Mouse (Mus musculus): Measurements from ENCODE around the gene Ddx43. TPM values are rescaled to one million over a fixed set of nuclear protein-coding genes. Genes with fewer than 3 reads are reported as not detected.
"Not testable (repeated sequence)": the region's sequence is repeated elsewhere in the genome, so short reads cannot be mapped to it uniquely, and the experiment has no call there.

The Ddx43 gene
- polyA plus RNA-seq, 1 experiment = not detected

GRCm38 (mm10) chr9:78360484-78360872 lies 35.1 kb upstream of the Ddx43 start:
- H3K27me3 ChIP-seq (ENCODE audit: control insufficient read depth, insufficient read depth, insufficient read length) = no peaks in the 10 kb centered on the region
- no peaks in the 10 kb centered on the region for H3K36me3 ChIP-seq (ENCODE audit: control insufficient read depth, insufficient read depth)
- no peak overlapping the region for H3K4me2 ChIP-seq (ENCODE audit: low read depth)
- H3ac ChIP-seq (ENCODE audit: control insufficient read depth, insufficient read length) = no peak overlapping the region
- no peak overlapping the region for H3K4me3 ChIP-seq
- H3K79me2 ChIP-seq (ENCODE audit: control insufficient read depth, insufficient read depth) = no peaks in the 10 kb centered on the region
- no peak for TF ChIP-seq MYOG (IDR thresholded peaks at IDR 0.05; ENCODE audit: control insufficient read depth in 1 of 3, insufficient read depth in 1 of 3, insufficient read length in 2 of 3, low read depth in 2 of 3)
- TF ChIP-seq POLR2AphosphoS2 (IDR thresholded peaks at IDR 0.05; ENCODE audit: insufficient read length, low read depth) = no peak
- TF ChIP-seq POLR2A (IDR thresholded peaks at IDR 0.05; ENCODE audit: insufficient read length, low read depth) = no peak
- TF ChIP-seq SRF (IDR thresholded peaks at IDR 0.05; ENCODE audit: control insufficient read depth, insufficient read length, low read depth) = no peak
- TF ChIP-seq MAX (IDR thresholded peaks at IDR 0.05; ENCODE audit: low read depth) = no peak
- no peak for TF ChIP-seq TCF3 (IDR thresholded peaks at IDR 0.05; ENCODE audit: insufficient read length, low read depth)
- TF ChIP-seq MYOD1 (IDR thresholded peaks at IDR 0.05; ENCODE audit: control insufficient read depth in 1 of 3, insufficient read length in 2 of 3, low read depth in 2 of 3) = no peak
- TF ChIP-seq E2F4 (IDR thresholded peaks at IDR 0.05; ENCODE audit: insufficient read depth) = no peak
- TF ChIP-seq REST (IDR thresholded peaks at IDR 0.05; ENCODE audit: insufficient read depth, insufficient read length) = no peak
- no peak for TF ChIP-seq CEBPB (IDR thresholded peaks at IDR 0.05; ENCODE audit: insufficient read depth, poor library complexity, severe bottlenecking)
- no peak for TF ChIP-seq TCF12 (IDR thresholded peaks at IDR 0.05; ENCODE audit: insufficient read depth, poor library complexity, severe bottlenecking)

GRCm38 (mm10) chr9:78363374-78363773 lies 32.2 kb upstream of the Ddx43 start:
- Histone ChIP-seq H3K36me3 (ENCODE audit: control insufficient read depth, insufficient read depth) (no peaks in the 10 kb centered on the region), H3ac (ENCODE audit: control insufficient read depth, insufficient read length) (no peak overlapping the region), H3K79me2 (ENCODE audit: control insufficient read depth, insufficient read depth) (no peaks in the 10 kb centered on the region), H3K4me3 (no peak overlapping the region), H3K27me3 (ENCODE audit: control insufficient read depth, insufficient read depth, insufficient read length) (no peaks in the 10 kb centered on the region), H3K4me2 (ENCODE audit: low read depth) (no peak overlapping the region)
- TF ChIP-seq MAX (IDR thresholded peaks at IDR 0.05; ENCODE audit: low read depth) (no peak), E2F4 (IDR thresholded peaks at IDR 0.05; ENCODE audit: insufficient read depth) (no peak), USF1 (IDR thresholded peaks at IDR 0.05; ENCODE audit: low read depth) (no peak), CEBPB (IDR thresholded peaks at IDR 0.05; ENCODE audit: insufficient read depth, poor library complexity, severe bottlenecking) (no peak), SRF (IDR thresholded peaks at IDR 0.05; ENCODE audit: control insufficient read depth, insufficient read length, low read depth) (no peak), POLR2AphosphoS2 (IDR thresholded peaks at IDR 0.05; ENCODE audit: insufficient read length, low read depth) (no peak), MYOD1 (IDR thresholded peaks at IDR 0.05; ENCODE audit: control insufficient read depth in 1 of 3, insufficient read length in 2 of 3, low read depth in 2 of 3) (no peak), REST (IDR thresholded peaks at IDR 0.05; ENCODE audit: insufficient read depth, insufficient read length) (no peak), POLR2A (IDR thresholded peaks at IDR 0.05; ENCODE audit: insufficient read length, low read depth) (no peak), TCF12 (IDR thresholded peaks at IDR 0.05; ENCODE audit: insufficient read depth, poor library complexity, severe bottlenecking) (no peak), MYOG (IDR thresholded peaks at IDR 0.05; ENCODE audit: control insufficient read depth in 1 of 3, insufficient read depth in 1 of 3, insufficient read length in 2 of 3, low read depth in 2 of 3) (no peak), TCF3 (IDR thresholded peaks at IDR 0.05; ENCODE audit: insufficient read length, low read depth) (no peak)

- Histone ChIP-seq H3K4me2 (ENCODE audit: low read depth) (no peak overlapping the region), H3K27me3 (ENCODE audit: control insufficient read depth, insufficient read depth, insufficient read length) (no peaks in the 10 kb centered on the region), H3ac (ENCODE audit: control insufficient read depth, insufficient read length) (no peak overlapping the region), H3K4me3 (no peak overlapping the region), H3K79me2 (ENCODE audit: control insufficient read depth, insufficient read depth) (no peaks in the 10 kb centered on the region), H3K36me3 (ENCODE audit: control insufficient read depth, insufficient read depth) (no peaks in the 10 kb centered on the region)
- TF ChIP-seq E2F4 (IDR thresholded peaks at IDR 0.05; ENCODE audit: insufficient read depth) (no peak), CEBPB (IDR thresholded peaks at IDR 0.05; ENCODE audit: insufficient read depth, poor library complexity, severe bottlenecking) (no peak), POLR2A (IDR thresholded peaks at IDR 0.05; ENCODE audit: insufficient read length, low read depth) (no peak), POLR2AphosphoS2 (IDR thresholded peaks at IDR 0.05; ENCODE audit: insufficient read length, low read depth) (no peak)
Measured at GRCm38 (mm10) chr9:78364701-78365100, 30.9 kb upstream of the Ddx43 start.

- Histone ChIP-seq H3K27me3 (ENCODE audit: control insufficient read depth, insufficient read depth, insufficient read length) (no peaks in the 10 kb centered on the region), H3ac (ENCODE audit: control insufficient read depth, insufficient read length) (no peak overlapping the region), H3K36me3 (ENCODE audit: control insufficient read depth, insufficient read depth) (no peaks in the 10 kb centered on the region), H3K4me2 (ENCODE audit: low read depth) (no peak overlapping the region), H3K4me3 (no peak overlapping the region), H3K79me2 (ENCODE audit: control insufficient read depth, insufficient read depth) (no peaks in the 10 kb centered on the region)
- TF ChIP-seq MAX (IDR thresholded peaks at IDR 0.05; ENCODE audit: low read depth) (no peak), TCF12 (IDR thresholded peaks at IDR 0.05; ENCODE audit: insufficient read depth, poor library complexity, severe bottlenecking) (no peak), SRF (IDR thresholded peaks at IDR 0.05; ENCODE audit: control insufficient read depth, insufficient read length, low read depth) (no peak), MYOG (IDR thresholded peaks at IDR 0.05; ENCODE audit: control insufficient read depth in 1 of 3, insufficient read depth in 1 of 3, insufficient read length in 2 of 3, low read depth in 2 of 3) (no peak)
Measured at GRCm38 (mm10) chr9:78365850-78366544, 29.6 kb upstream of the Ddx43 start.

- not testable (repeated sequence) for H3K4me3 ChIP-seq; H3ac ChIP-seq (ENCODE audit: control insufficient read depth, insufficient read length); H3K27me3 ChIP-seq (ENCODE audit: control insufficient read depth, insufficient read depth, insufficient read length); H3K36me3 ChIP-seq (ENCODE audit: control insufficient read depth, insufficient read depth); H3K79me2 ChIP-seq (ENCODE audit: control insufficient read depth, insufficient read depth); H3K4me2 ChIP-seq (ENCODE audit: low read depth)
Measured at GRCm38 (mm10) chr9:78367959-78368358, 27.6 kb upstream of the Ddx43 start, which contains the start of gene Dppa5a. Gene Dppa5a, minus strand, starts transcription at chr9:78368177.

Measured in myocyte (in vitro differentiated cells).